Mouse (Mus musculus) midbrain, embryonic 15.5 days (tissue): Measurements from ENCODE around the gene Prkcz. TPM values are rescaled to one million over a fixed set of nuclear protein-coding genes. Genes with fewer than 3 reads are reported as not detected.
A peak's percentile ranks its signal among the peaks of the same experiment; 100 is the strongest.

Source experiments
- ATAC-seq: fragments of 200-750 bp; cut with Nextera tagmentation; replicated peaks from 2 replicates; pipeline ENCODE4 v1.8.0; 2017; ENCODE audit warnings: moderate TSS enrichment
- H3K27ac ChIP-seq: fragments of 300-500 bp; sonication (generic); 2 replicates; pipeline ENCODE4 v1.5.1; 2015; ENCODE audit warnings: mild to moderate bottlenecking, inconsistent platforms
- H3K27me3 ChIP-seq: fragments of 300-500 bp; sonication (generic); replicated peaks from 2 replicates; pipeline ENCODE4 v1.6.1; 2015; ENCODE audit warnings: inconsistent platforms
- H3K36me3 ChIP-seq: fragments of 300-500 bp; sonication (generic); replicated peaks from 2 replicates; pipeline ENCODE4 v1.6.1; 2015; ENCODE audit warnings: inconsistent platforms
- H3K4me1 ChIP-seq: fragments of 300-500 bp; sonication (generic); 2 replicates; pipeline ENCODE4 v1.6.1; 2015; ENCODE audit warnings: inconsistent platforms
- H3K4me2 ChIP-seq: fragments of 300-500 bp; sonication (generic); 2 replicates; pipeline ENCODE4 v1.6.1; 2015; ENCODE audit warnings: inconsistent platforms, mild to moderate bottlenecking, moderate library complexity
- H3K4me3 ChIP-seq: fragments of 300-500 bp; sonication (generic); 2 replicates; pipeline ENCODE4 v1.5.1; 2015; ENCODE audit warnings: mild to moderate bottlenecking, inconsistent platforms
- H3K9ac ChIP-seq: fragments of 300-500 bp; sonication (generic); 2 replicates; pipeline ENCODE4 v1.6.1; 2015; ENCODE audit warnings: mild to moderate bottlenecking, inconsistent platforms
- H3K9me3 ChIP-seq: fragments of 300-500 bp; sonication (generic); 2 replicates; pipeline ENCODE4 v1.6.1; 2016; ENCODE audit warnings: inconsistent platforms
- WGBS: fragments of 180-500 bp; shearing (Covaris S2); methylation state at CpG from one replicate; pipeline ENCODE4 v1.1.7; 2015; ENCODE audit warnings: mixed read lengths; 5-methylcytosine and 5-hydroxymethylcytosine counted together
- polyA plus RNA-seq: library from polyadenylated mRNA; unstranded; fragments of >200 nt; fragmentation: Nextera tagmentation; extraction: Ambion mirVana; gene quantifications from 2 replicates; pipeline ENCODE4 v1.2.1, GENCODE M21; 2015

The Prkcz gene
- polyA plus RNA-seq, 1 experiment from 2014 or later: 95.6 TPM

DNA sequence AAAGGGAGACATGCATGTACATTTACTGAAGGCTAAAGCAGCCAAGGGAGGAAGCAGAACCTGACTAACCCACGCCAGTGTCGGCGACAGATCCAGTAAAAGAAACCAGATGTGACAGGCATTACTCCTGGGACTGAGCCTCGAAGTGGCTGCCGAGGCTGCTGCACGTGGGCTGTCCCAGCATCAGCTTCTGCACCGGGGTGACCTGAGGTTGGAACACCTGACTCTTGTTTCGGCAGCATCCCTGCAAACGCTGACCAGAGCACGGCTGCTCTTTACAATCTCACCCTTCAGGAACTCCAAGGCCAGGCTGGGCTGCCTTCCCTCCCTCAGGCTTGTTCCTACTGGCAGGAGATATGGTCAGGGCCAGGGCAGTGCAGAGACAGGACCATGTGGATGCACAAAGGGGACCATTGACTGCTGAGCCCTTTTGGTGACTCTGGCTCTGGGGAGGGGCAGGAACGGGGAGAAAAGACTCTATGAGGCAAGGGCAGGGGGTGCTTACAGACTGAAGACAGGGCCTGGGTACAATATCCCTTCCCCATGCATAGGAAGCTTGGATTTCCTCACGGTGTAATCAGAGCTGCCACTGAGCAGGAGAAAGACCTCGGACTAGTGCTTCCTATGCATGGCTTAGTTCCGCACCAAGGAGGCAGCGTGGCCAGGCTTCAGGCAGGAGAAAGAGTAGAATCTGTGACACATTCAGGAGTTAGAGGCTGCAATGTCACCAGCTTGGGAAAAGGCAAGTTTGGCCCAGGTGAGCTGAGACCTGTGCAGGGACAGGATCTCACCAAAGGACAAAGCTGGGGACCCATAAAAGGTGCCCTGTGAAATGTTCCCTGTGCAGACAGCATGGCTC is 76.4 kb downstream of the Prkcz start:
- no peak overlapping the region for H3K27ac ChIP-seq
- H3K9ac ChIP-seq: no peak overlapping the region
- no peaks in the 10 kb centered on the region for H3K27me3 ChIP-seq
- WGBS: 66% methylated on average over 15 of the region's 15 CpGs
- ATAC-seq: no peak
- H3K4me1 ChIP-seq: peaks cover 7% of the 10 kb centered on the region; the same call in 1 of the 2 replicates
- H3K4me2 ChIP-seq: no peak overlapping the region
- H3K4me3 ChIP-seq: no peak overlapping the region
- no peaks in the 10 kb centered on the region for H3K9me3 ChIP-seq
- peaks cover 11% of the 10 kb centered on the region; the same call in 1 of the 2 replicates for H3K36me3 ChIP-seq

DNA sequence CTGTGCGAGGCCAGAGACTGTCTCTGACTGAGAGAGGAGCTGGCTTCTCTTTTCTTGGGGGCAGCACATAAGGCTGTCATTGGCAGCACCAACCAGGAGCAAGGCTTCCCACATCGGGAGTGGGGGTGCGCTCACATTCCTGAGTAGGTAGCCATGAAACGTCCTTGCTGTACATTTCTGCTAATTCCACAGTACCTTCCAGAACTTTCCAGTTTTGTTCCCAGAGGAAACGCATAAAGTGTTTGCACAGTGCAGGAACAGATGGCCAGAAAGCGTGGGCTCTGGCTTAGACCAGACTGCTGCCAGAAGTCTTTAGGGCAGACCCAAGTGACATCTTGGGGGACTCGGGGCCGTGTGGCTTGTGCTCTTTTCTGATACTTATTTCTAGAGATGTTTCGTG is 77.6 kb downstream of the Prkcz start:
- Histone ChIP-seq H3K27me3 (no peaks in the 10 kb centered on the region), H3K4me2 (no peak overlapping the region), H3K36me3 (0 out of 2 replicates have a peak, but pooled peaks cover 7% of the 10 kb centered on the region), H3K4me3 (no peak overlapping the region), H3K9ac (no peak overlapping the region), H3K4me1 (peaks cover 7% of the 10 kb centered on the region; the same call in 1 of the 2 replicates), H3K9me3 (no peaks in the 10 kb centered on the region), H3K27ac (0 out of 2 replicates have a peak overlapping the region, but pooled peaks have one; percentile 23)
- 77% methylated on average over 9 of the region's 9 CpGs for WGBS
- no peak for ATAC-seq

DNA sequence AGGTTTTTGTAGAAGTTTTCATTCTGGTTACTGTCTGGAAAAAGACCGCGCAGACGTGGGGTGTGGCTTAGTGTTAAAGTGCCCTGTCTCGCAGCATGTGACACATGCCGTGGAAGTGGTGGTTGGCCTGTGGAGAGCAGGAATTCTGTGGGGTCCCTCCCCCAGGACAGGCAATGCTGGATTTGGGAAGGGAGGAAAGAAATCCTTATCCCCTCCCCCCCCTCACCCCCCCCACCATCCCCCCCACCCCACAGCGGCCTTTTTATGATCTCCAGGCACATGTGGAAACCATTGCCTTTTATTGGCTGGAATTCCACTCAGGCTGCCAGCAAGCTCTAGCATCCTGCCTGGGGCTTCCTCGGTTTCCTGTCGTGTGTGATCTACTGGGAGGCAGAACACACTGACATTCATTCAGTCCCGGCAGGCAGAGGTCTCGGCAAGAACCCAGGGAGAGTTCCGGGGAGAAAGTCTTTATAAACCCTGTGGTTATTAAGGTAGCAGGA is 78.1 kb downstream of the Prkcz start:
- H3K4me1 ChIP-seq: peaks cover 7% of the 10 kb centered on the region; the same call in 1 of the 2 replicates
- WGBS: 57% methylated on average over 11 of the region's 11 CpGs

DNA sequence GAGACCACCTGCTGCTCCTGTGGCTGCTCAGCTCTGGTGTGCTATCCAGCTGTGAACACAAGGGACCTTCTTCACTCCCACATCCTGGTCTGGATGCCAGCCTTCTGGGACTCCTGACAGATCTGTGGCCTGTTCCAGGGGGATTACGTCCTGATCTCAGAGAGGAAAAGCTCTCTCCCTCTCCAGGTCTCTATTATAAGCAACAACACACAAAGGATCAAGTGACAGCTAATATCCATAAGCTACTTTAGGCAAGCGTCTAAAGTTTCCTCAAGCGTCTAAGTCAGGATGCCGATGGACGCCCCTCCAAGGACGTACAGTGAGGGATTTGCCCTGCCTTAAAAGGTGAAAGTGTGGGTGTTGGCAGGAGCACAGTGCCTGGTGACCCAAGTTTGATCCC is 78.9 kb downstream of the Prkcz start:
- 31% methylated on average over 6 of the region's 6 CpGs for WGBS
- H3K4me2 ChIP-seq: no peak overlapping the region
- H3K9ac ChIP-seq: no peak overlapping the region
- 0 out of 2 replicates have a peak, but pooled peaks cover 6% of the 10 kb centered on the region for H3K36me3 ChIP-seq
- peaks cover 7% of the 10 kb centered on the region; the same call in 1 of the 2 replicates for H3K4me1 ChIP-seq
- no peak for ATAC-seq
- H3K4me3 ChIP-seq: no peak overlapping the region
- H3K27me3 ChIP-seq: no peaks in the 10 kb centered on the region
- H3K9me3 ChIP-seq: no peaks in the 10 kb centered on the region
- H3K27ac ChIP-seq: no peak overlapping the region

More for the DNA sequence above, 78.1 kb downstream of the Prkcz start:
- ATAC-seq: no peak
- Histone ChIP-seq H3K36me3 (0 out of 2 replicates have a peak, but pooled peaks cover 6% of the 10 kb centered on the region), H3K27me3 (no peaks in the 10 kb centered on the region), H3K27ac (0 out of 2 replicates have a peak overlapping the region, but pooled peaks have one; percentile 23), H3K4me2 (no peak overlapping the region), H3K9ac (no peak overlapping the region), H3K4me3 (no peak overlapping the region), H3K9me3 (no peaks in the 10 kb centered on the region)

DNA sequence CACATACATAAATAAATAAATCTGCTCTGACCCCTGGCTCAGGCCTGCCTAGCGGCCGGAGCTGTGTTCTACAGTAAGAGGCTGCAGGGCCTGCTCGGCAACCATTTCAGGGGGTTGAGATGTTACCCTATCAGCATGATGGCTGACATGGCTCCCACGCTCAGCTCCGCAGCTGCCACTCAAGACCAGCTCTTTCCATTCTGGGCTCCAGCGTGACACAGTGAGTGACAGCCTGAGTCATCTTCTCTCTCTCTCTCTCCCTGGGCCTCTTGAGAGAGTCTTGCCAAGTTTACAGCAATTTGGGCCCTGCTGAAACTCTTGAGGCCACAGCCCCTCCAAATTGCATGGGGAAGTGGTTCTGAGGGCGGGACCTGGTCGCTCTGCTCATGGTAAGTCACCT is 79.5 kb downstream of the Prkcz start:
- no peak overlapping the region for H3K4me3 ChIP-seq
- ATAC-seq: no peak
- WGBS: 96% methylated on average over 8 of the region's 8 CpGs
- no peaks in the 10 kb centered on the region for H3K9me3 ChIP-seq
- peaks cover 7% of the 10 kb centered on the region; the same call in 1 of the 2 replicates for H3K4me1 ChIP-seq
- no peak overlapping the region for H3K27ac ChIP-seq
- no peak overlapping the region for H3K4me2 ChIP-seq
- H3K36me3 ChIP-seq: 0 out of 2 replicates have a peak, but pooled peaks cover 6% of the 10 kb centered on the region
- no peaks in the 10 kb centered on the region for H3K27me3 ChIP-seq
- H3K9ac ChIP-seq: no peak overlapping the region

DNA sequence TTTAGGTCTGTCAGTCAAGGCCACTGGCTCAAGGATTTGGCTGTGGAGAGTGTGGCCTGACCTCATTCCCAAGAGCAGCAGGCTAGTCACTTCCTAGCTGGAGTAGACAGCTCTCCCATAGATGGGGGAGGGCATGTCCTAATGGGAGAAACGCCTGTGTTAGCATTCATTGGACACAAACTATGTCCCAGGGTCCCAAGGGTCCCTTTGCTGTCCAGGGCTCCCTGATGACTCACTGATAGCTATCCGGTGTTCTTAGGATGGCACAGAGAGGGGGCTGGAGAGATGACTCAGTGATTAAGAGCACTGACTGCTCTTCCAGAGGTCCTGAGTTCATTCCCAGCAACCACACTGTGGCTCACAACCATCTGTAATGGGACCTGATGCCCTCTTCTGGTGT is 79.9 kb downstream of the Prkcz start:
- 86% methylated on average over 2 of the region's 2 CpGs for WGBS
- Histone ChIP-seq H3K9ac (no peak overlapping the region), H3K9me3 (no peaks in the 10 kb centered on the region), H3K4me2 (no peak overlapping the region), H3K27me3 (no peaks in the 10 kb centered on the region), H3K36me3 (0 out of 2 replicates have a peak, but pooled peaks cover 4% of the 10 kb centered on the region), H3K4me3 (no peak overlapping the region), H3K27ac (no peak overlapping the region), H3K4me1 (peaks cover 7% of the 10 kb centered on the region; the same call in 1 of the 2 replicates)
- no peak for ATAC-seq

DNA sequence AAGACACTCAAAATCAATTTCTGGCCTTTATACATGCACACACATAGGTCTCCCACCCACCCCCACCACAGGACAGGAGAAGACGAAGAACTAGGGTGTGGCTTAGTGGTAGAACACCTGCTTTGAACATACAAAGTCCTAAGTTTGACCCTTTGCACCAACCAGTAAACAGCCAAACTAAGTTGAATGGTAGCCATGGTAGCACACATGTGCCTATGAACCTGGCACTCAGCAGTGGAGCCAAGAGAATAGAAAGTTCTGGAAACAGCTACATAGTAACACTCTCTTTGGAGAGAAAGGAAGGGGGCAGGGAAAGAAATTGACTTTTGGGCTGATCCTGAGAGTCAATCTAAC is 80.4 kb downstream of the Prkcz start:
- Histone ChIP-seq H3K36me3 (0 out of 2 replicates have a peak, but pooled peaks cover 3% of the 10 kb centered on the region), H3K27me3 (no peaks in the 10 kb centered on the region), H3K9me3 (no peaks in the 10 kb centered on the region), H3K27ac (no peak overlapping the region), H3K9ac (no peak overlapping the region), H3K4me2 (no peak overlapping the region), H3K4me1 (peaks cover 7% of the 10 kb centered on the region; the same call in 1 of the 2 replicates), H3K4me3 (no peak overlapping the region)
- WGBS: 87% methylated on average over 1 of the region's 1 CpGs
- ATAC-seq: no peak

DNA sequence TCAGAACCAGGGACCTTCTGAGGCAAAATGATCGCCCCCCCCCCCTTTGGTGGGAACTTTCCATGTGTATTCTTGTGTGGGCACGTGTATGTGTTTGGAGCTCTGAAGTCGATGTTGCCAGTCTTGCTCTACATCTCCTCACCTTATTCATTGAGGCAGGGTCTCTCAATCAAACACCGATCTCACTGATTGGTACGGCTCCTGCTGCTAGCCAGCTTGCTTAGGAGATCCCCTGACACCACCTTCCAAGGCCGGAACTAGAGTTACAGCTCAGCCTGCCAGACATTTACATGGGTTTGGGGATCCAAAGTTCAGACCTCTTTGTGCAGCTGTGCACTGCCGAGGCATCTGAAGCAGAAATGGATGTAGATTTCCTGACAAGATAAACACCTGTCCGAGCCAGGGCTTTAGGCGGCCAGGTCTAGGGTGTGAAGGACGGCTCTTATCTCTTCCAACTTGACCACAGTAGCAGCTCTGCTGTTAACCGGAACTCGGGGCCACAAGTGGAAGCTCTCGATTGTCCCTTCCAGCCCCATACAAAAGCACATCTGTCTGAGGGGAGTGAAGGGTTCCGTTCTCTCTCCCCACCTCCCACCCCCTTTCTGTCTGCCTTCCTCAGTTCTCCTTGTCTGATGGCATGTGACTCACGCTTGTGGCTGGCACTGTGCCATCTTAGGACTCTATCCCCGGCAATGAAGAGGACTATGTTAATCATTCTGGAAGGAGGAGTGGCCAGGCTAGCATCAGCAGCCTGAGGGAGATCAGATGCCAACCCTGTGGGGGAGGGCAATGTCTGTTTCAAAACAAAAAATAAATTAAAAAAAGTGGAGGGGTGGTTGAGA is 81.0 kb downstream of the Prkcz start:
- H3K27me3 ChIP-seq: no peaks in the 10 kb centered on the region
- no peak overlapping the region for H3K27ac ChIP-seq
- no peak overlapping the region for H3K9ac ChIP-seq
- no peaks in the 10 kb centered on the region for H3K9me3 ChIP-seq
- H3K4me2 ChIP-seq: no peak overlapping the region
- ATAC-seq: no peak
- 68% methylated on average over 16 of the region's 16 CpGs for WGBS
- 0 out of 2 replicates have a peak, but pooled peaks cover 3% of the 10 kb centered on the region for H3K36me3 ChIP-seq
- peaks cover 7% of the 10 kb centered on the region; the same call in 1 of the 2 replicates for H3K4me1 ChIP-seq
- no peak overlapping the region for H3K4me3 ChIP-seq

DNA sequence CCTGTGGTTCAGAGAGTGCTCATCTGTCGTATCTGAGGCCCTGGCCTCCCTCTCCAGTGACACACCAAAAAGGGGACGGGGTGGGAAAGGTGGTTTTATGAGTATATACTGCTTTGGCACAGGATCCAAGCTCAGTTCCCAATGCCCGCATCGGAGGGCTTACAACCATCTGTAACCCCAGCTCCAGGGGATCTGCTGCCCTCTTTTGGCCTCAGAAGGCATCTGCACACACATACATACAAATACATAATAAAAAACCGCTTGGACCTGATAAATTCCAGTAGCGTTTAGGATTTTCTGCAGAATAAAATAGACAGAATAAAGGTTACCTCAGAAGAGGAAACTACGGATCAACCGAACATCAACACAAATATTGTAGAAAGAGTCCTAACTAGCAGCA is 82.1 kb downstream of the Prkcz start:
- H3K27me3 ChIP-seq: no peaks in the 10 kb centered on the region
- 89% methylated on average over 8 of the region's 8 CpGs for WGBS
- H3K27ac ChIP-seq: no peak overlapping the region
- peaks cover 7% of the 10 kb centered on the region; the same call in 1 of the 2 replicates for H3K4me1 ChIP-seq
- H3K4me3 ChIP-seq: no peak overlapping the region
- no peak for ATAC-seq
- H3K4me2 ChIP-seq: no peak overlapping the region
- H3K9me3 ChIP-seq: no peaks in the 10 kb centered on the region
- H3K9ac ChIP-seq: no peak overlapping the region
- 0 out of 2 replicates have a peak, but pooled peaks cover 3% of the 10 kb centered on the region for H3K36me3 ChIP-seq

DNA sequence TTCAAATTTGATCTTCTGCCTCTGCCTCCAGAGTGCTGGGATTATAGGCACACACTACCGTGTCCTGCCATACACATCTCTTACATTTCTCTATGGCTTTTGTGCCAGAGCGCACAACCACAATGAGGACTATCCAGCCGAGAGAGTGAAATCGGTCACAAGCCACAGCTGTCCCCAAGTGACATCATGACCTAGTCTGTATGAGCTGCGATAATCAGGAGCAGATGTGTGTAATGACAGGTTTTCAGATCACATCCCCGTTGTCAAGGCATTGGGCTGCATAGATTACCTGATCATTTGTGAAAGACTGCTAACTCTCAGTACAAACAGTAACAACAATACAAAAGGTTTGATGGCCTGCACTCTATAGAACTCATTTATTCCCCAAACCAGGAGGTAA is 83.2 kb downstream of the Prkcz start:
- ATAC-seq: no peak
- Histone ChIP-seq H3K4me1 (peaks cover 7% of the 10 kb centered on the region; the same call in 1 of the 2 replicates), H3K9me3 (no peaks in the 10 kb centered on the region), H3K27me3 (no peaks in the 10 kb centered on the region), H3K36me3 (0 out of 2 replicates have a peak, but pooled peaks cover 6% of the 10 kb centered on the region), H3K27ac (no peak overlapping the region), H3K9ac (no peak overlapping the region), H3K4me2 (no peak overlapping the region), H3K4me3 (no peak overlapping the region)
- WGBS: 62% methylated on average over 6 of the region's 6 CpGs

DNA sequence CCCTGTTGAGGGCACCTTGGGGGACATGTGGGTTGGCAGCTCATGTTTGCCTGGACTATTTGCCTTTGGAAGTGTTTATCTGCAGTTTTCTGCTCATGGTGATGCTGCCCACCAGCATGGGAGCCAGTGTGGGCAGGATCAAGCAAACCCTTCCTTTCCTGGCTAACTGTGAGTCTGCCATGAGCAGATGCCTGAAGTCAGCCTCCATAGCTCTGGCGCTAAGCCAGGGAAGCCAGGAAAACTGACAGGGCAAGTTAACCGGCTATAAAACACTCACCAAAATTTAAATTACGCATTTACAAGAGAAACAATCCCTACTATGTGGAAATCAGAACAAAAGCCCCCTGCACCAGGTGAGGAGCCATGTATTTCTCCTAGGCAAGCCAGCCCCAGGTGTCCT is 86.3 kb downstream of the Prkcz start:
- Histone ChIP-seq H3K9me3 (no peaks in the 10 kb centered on the region), H3K27ac (no peak overlapping the region), H3K4me1 (no peaks in the 10 kb centered on the region; the same call in 1 of the 2 replicates), H3K27me3 (no peaks in the 10 kb centered on the region), H3K9ac (no peak overlapping the region), H3K4me2 (no peak overlapping the region), H3K36me3 (peaks cover 23% of the 10 kb centered on the region; the same call in 1 of the 2 replicates), H3K4me3 (no peak overlapping the region)
- WGBS: 69% methylated on average over 3 of the region's 3 CpGs
- no peak for ATAC-seq

DNA sequence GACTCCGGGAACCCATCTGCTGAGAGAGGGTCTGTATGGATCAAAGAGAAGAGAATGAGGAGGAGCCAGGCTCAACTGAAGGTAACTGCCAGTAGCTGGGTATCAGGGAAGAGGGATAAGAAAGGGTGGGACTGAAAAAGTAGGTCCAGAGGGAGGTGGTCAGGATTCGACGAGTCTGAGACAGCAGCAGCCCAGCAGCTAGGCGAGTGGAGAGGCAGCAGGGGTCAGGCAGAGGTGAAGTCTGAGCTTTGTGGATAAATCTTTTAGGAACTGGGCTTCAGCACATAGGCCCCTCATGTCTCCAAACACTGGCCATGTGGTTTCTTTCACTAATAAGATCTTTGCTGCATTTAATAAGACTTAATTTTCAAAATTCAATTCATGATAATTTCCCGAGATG is 86.7 kb downstream of the Prkcz start:
- H3K4me3 ChIP-seq: no peak overlapping the region
- 61% methylated on average over 5 of the region's 5 CpGs for WGBS
- no peak overlapping the region for H3K4me2 ChIP-seq
- peaks cover 20% of the 10 kb centered on the region; the same call in 1 of the 2 replicates for H3K36me3 ChIP-seq
- H3K9ac ChIP-seq: no peak overlapping the region
- H3K4me1 ChIP-seq: no peaks in the 10 kb centered on the region; the same call in 1 of the 2 replicates
- H3K27me3 ChIP-seq: no peaks in the 10 kb centered on the region
- H3K9me3 ChIP-seq: no peaks in the 10 kb centered on the region
- no peak for ATAC-seq
- H3K27ac ChIP-seq: no peak overlapping the region
